Mouse (Mus musculus) erythroblast, embryonic 14.5 days (primary cell): ENCODE data around the gene Hhex.

Experiments used
- GATA1 ChIP-seq: IDR thresholded peaks from 2 replicates; pipeline ENCODE4 v1.6.1; 2012; ENCODE audit warnings: low read length, inconsistent platforms, mixed read lengths
- TAL1 ChIP-seq: IDR thresholded peaks from 3 replicates; pipeline ENCODE4 v1.6.1; 2012; ENCODE audit warnings: low read length, inconsistent platforms, mixed read lengths

GRCm38 (mm10) chr19:37487811-37488475, 53.3 kb downstream of the Hhex start:
- TF ChIP-seq GATA1 (no peak), TAL1 (no peak)
